Mouse (Mus musculus) intestine, embryonic 14.5 days (tissue): ENCODE results near the gene Tprgl. TPM values are rescaled to one million over a fixed set of nuclear protein-coding genes. Genes with fewer than 3 reads are reported as not detected.

Experiments used
- ATAC-seq: fragments of 200-750 bp; cut with Nextera tagmentation; replicated peaks from 2 replicates; pipeline ENCODE4 v1.8.0; 2017; ENCODE audit warnings: low read depth, moderate number of reproducible peaks, moderate TSS enrichment, moderate library complexity; ENCODE audit not compliant: low FRiP score, low TSS enrichment
- DNase-seq: peaks from one replicate; pipeline ENCODE4 v3.0.0-alpha.2; 2018; ENCODE audit warnings: low spot score
- H3K27ac ChIP-seq: fragments of 300-500 bp; sonication (generic); 2 replicates; pipeline ENCODE4 v1.5.1; 2014; ENCODE audit warnings: low read depth, mild to moderate bottlenecking, control low read depth
- H3K27me3 ChIP-seq: fragments of 300-500 bp; sonication (generic); replicated peaks from 2 replicates; pipeline ENCODE4 v1.6.1; 2014; ENCODE audit warnings: low read length, control low read depth; ENCODE audit not compliant: control insufficient read depth, insufficient read depth
- H3K36me3 ChIP-seq: fragments of 300-500 bp; sonication (generic); 2 replicates; pipeline ENCODE4 v1.6.1; 2014; ENCODE audit warnings: low read length, control low read depth; ENCODE audit not compliant: control insufficient read depth, insufficient read depth
- H3K4me1 ChIP-seq: fragments of 300-500 bp; sonication (generic); replicated peaks from 2 replicates; pipeline ENCODE4 v1.6.1; 2014; ENCODE audit warnings: low read length, control low read depth, mixed read lengths; ENCODE audit not compliant: control insufficient read depth, insufficient read depth
- H3K4me2 ChIP-seq: fragments of 300-500 bp; sonication (generic); 2 replicates; pipeline ENCODE4 v1.6.1; 2014; ENCODE audit warnings: low read length
- H3K4me3 ChIP-seq: fragments of 300-500 bp; sonication (generic); 2 replicates; pipeline ENCODE4 v1.5.1; 2014; ENCODE audit warnings: low read depth, low read length, control low read depth, mixed read lengths
- H3K9ac ChIP-seq: fragments of 300-500 bp; sonication (generic); 2 replicates; pipeline ENCODE4 v1.6.1; 2014; ENCODE audit warnings: mild to moderate bottlenecking, low read length
- H3K9me3 ChIP-seq: fragments of 300-500 bp; sonication (generic); 2 replicates; pipeline ENCODE4 v1.6.1; 2016; ENCODE audit warnings: low read length, control low read depth; ENCODE audit not compliant: control insufficient read depth
- WGBS: fragments of 180-500 bp; shearing (Covaris S2); extraction: QIAGEN DNeasy Blood & Tissue Kit; methylation state at CpG from one replicate; pipeline ENCODE4 v1.1.7; 2014; 5-methylcytosine and 5-hydroxymethylcytosine counted together
- polyA plus RNA-seq: library from polyadenylated mRNA; unstranded; fragments of >200 nt; fragmentation: Nextera tagmentation; extraction: Ambion mirVana; gene quantifications from 2 replicates; pipeline ENCODE4 v1.2.1, GENCODE M21; 2014

The Tprgl gene
- polyA plus RNA-seq, 1 experiment from 2014 or later, result 125 TPM

DNA sequence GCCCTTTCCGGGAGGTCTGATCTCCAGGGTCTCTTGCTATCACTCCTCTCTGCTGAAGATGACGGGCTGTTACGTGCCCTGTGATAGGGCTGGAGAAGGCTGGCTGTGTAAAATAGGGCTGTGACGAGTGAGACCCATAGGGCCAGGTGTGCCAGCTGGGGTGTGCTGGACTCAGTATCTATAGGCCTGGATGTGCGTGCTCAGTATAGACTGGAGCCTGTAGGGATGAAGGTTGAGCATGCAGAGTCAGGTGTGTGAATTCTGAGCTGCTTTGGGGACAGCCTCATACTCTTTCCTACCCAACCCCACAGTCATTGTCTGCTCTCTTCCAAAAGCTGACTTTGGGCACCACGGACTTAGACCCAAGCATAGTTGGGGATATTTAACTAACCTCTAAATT is 37.5 kb upstream of the Tprgl start:
- ATAC-seq, result no peak
- DNase-seq, result no peak
- H3K4me2 ChIP-seq, result no peak overlapping the region
- no peak overlapping the region for H3K27ac ChIP-seq
- peaks cover 7% of the 10 kb centered on the region; the same call in 1 of the 2 replicates for H3K9me3 ChIP-seq
- 77% methylated on average over 6 of the region's 6 CpGs for WGBS
- H3K36me3 ChIP-seq, result no peaks in the 10 kb centered on the region
- no peak overlapping the region for H3K4me3 ChIP-seq
- H3K4me1 ChIP-seq, result peaks cover 3% of the 10 kb centered on the region; the same call in 1 of the 2 replicates
- H3K9ac ChIP-seq, result no peak overlapping the region
- H3K27me3 ChIP-seq, result no peaks in the 10 kb centered on the region

DNA sequence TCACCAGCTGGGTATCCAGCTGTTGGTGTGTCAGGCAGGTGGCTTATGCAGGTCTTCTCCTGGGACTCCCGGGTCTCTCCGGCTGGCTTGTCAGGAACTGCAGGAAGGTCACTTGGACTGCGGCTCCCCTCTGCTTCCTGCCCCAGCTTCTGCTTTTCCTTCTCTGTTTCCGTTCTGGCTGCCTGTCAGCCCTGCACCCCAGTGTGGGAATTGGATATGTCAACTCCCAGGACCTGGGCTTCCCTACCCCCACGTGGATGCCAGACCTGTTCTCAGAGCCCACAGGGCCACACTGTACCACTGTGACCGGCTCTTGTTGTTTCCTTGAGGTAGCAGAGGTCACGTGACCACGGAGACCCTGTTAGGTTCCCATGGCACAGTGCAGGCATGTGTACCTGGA is 28.5 kb upstream of the Tprgl start:
- Histone ChIP-seq H3K9me3 (no peaks in the 10 kb centered on the region), H3K9ac (no peak overlapping the region), H3K27me3 (no peaks in the 10 kb centered on the region), H3K27ac (no peak overlapping the region), H3K4me2 (no peak overlapping the region), H3K36me3 (no peaks in the 10 kb centered on the region), H3K4me3 (no peak overlapping the region), H3K4me1 (no peaks in the 10 kb centered on the region)
- ATAC-seq (no peak), DNase-seq (no peak)
- WGBS, result 68% methylated on average over 8 of the region's 8 CpGs

DNA sequence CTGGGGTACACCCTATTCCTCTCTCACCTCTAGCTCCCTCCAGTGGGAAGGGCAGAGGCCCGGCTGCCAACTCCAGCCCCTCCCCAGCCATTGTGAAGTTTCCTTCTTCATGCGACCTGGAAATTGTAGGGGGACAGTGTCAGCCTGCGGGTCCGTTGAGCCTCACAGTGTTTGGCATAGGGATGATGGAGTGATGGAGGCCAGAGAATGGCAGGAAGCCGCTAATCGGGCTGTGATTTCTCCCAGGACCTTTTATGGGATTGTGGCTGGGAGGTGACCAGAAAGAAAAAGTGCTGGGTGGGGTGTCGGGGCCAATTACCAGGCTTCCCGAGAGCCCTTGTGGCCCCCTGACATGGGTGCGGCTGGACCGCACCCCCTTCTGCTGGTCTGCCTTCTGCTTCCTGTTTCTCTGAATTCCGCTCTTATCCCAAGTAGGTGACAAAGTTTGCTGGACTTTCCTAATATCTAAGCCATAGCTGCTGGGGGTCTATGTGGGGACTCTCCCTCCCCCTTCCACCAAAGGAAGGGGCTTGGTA is 25.6 kb upstream of the Tprgl start:
- no peak for DNase-seq
- ATAC-seq, result no peak
- no peak overlapping the region for H3K4me2 ChIP-seq

DNA sequence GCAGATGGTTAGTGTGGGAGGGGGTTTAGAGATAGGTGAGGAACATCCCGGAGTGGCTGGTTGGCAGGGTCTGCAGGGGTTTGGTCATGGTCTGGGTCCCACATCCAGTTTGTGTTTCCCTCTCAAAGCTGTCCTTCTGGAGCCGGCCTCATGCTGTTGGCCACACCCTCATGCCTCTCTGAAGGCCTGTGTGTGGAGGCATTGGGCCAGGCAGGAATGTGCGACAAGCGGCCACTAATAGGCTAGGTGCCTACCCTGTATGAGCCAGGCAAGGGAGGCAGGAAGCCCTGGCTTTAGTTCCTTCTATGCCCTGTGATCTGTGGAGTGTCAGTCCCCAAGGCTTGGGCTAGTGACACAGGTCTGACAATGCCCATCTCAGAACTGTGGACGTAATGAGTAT is 24.5 kb upstream of the Tprgl start:
- Histone ChIP-seq H3K4me3 (no peak overlapping the region), H3K36me3 (no peaks in the 10 kb centered on the region), H3K4me1 (no peaks in the 10 kb centered on the region), H3K9me3 (no peaks in the 10 kb centered on the region), H3K9ac (no peak overlapping the region), H3K27me3 (no peaks in the 10 kb centered on the region), H3K27ac (no peak overlapping the region), H3K4me2 (no peak overlapping the region)
- ATAC-seq (no peak), DNase-seq (no peak)
- 74% methylated on average over 5 of the region's 5 CpGs for WGBS

More for the DNA sequence above, 25.6 kb upstream of the Tprgl start:
- Histone ChIP-seq H3K4me1 (no peaks in the 10 kb centered on the region), H3K36me3 (no peaks in the 10 kb centered on the region), H3K4me3 (no peak overlapping the region), H3K27me3 (no peaks in the 10 kb centered on the region), H3K9ac (no peak overlapping the region), H3K9me3 (no peaks in the 10 kb centered on the region), H3K27ac (no peak overlapping the region)
- WGBS, result 47% methylated on average over 11 of the region's 11 CpGs

DNA sequence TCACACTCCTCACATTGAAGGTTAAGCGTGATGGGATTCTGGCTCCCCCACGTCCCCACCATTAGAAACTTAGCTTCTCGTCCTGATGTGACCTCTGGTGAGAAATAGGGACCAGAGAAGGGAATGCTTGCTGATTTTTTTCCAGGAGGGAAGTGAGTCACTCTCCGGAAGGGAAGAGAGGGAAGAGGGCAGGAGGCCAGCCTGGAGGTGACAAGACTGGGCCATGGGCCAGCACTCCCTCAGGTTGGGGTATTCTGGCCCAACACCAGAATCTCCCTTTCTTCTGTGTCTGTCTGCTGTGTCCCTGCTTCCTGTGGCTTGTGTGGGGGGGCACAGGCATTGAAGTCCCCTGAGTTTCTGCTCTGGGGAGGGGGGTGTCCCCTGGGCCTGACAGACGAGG is 23.1 kb upstream of the Tprgl start:
- Histone ChIP-seq H3K4me3 (no peak overlapping the region), H3K4me1 (no peaks in the 10 kb centered on the region), H3K4me2 (no peak overlapping the region), H3K27me3 (no peaks in the 10 kb centered on the region), H3K9ac (no peak overlapping the region), H3K36me3 (no peaks in the 10 kb centered on the region), H3K9me3 (no peaks in the 10 kb centered on the region), H3K27ac (no peak overlapping the region)
- WGBS, result 73% methylated on average over 5 of the region's 5 CpGs
- ATAC-seq (no peak), DNase-seq (no peak)

DNA sequence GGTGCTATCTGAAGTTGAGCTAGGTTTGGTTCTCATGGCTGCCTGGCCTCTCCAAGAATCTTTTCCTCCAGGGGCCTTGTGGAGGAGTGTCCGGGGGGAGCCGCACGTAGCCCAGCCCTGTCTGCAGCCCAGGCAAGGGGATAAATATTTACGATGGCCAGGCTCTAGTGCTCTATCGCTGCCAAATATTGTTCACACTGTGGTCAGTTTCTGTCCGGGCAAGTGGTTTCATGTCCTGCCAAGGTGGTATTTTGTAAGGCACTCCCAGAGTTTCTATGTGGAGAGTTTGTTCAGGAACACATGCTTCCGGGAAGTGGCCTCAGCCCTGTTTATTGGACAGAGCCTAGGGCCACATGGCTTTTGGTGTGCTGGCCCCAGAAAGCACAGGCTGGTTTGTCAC is 20.5 kb upstream of the Tprgl start:
- ATAC-seq (no peak), DNase-seq (no peak)
- no peaks in the 10 kb centered on the region for H3K9me3 ChIP-seq
- no peak overlapping the region for H3K27ac ChIP-seq
- no peak overlapping the region for H3K9ac ChIP-seq
- no peak overlapping the region for H3K4me3 ChIP-seq
- WGBS, result 48% methylated on average over 7 of the region's 7 CpGs
- H3K27me3 ChIP-seq, result no peaks in the 10 kb centered on the region
- no peak overlapping the region for H3K4me2 ChIP-seq
- H3K36me3 ChIP-seq, result no peaks in the 10 kb centered on the region
- H3K4me1 ChIP-seq, result no peaks in the 10 kb centered on the region

DNA sequence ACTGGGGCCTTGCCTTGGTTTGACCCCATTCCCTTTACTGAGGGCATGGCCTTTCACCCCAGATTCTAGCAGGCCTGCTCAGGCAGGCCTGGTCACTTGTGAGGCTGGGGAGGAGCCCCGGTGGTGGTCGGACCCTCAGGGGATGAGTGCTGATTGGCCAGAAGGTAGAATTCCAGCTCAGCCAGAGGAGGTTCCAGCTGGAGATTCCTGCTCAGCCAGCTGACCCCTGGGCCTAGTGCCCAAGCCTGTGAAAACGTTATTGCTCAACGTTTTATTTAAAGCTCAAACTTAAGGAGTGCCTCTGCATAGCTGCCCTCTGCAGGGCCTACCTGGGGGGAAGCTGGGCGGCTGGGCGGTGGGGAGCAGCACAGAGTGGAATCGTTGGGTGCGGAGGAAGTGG is 16.8 kb upstream of the Tprgl start:
- Histone ChIP-seq H3K9ac (no peak overlapping the region), H3K36me3 (no peaks in the 10 kb centered on the region), H3K27ac (no peak overlapping the region), H3K27me3 (peaks cover 12% of the 10 kb centered on the region), H3K4me1 (no peaks in the 10 kb centered on the region), H3K4me3 (no peak overlapping the region), H3K4me2 (no peak overlapping the region), H3K9me3 (no peaks in the 10 kb centered on the region)
- no peak for DNase-seq
- WGBS, result 50% methylated on average over 8 of the region's 8 CpGs
- ATAC-seq, result no peak

DNA sequence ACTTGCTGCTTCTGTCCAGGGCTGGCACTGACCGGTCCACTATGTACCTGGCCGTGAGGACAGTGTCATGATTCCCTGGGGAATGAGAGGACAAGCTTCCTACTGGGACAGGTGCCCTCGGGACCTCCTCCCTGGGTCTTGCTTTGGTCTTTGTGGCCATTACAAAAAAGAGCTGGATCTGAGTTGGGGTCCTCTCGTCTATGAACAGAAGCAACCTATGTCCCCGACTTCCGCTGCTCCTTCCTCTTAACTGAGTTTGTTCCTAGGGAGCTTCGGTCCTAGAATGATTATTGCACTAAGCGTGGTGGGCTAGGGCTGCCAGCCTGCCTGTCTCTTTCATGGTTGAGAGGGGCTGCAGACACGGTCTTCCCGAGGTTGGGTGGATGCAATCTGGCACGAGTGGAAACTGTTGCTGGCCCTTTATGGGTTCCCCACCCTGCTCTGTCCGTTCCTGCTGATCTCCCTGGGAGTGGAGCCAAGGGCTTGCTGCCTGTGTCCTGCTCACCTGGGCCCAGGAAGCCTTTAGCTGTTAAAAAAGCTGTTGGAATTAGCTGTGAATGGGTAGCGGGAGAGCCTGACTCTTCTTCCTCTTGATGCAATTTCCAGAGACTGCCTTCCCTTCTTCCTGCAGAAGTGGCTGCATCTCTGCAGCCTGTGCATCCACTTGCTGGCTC is 11.6 kb upstream of the Tprgl start:
- WGBS, result 45% methylated on average over 13 of the region's 13 CpGs
- Histone ChIP-seq H3K9me3 (no peaks in the 10 kb centered on the region), H3K4me2 (peak overlapping the region; percentile 97), H3K27ac (no peak overlapping the region), H3K27me3 (peaks cover 52% of the 10 kb centered on the region), H3K4me3 (peak overlapping the region; percentile 53), H3K4me1 (peaks cover 6% of the 10 kb centered on the region; the same call in 1 of the 2 replicates), H3K9ac (no peak overlapping the region), H3K36me3 (no peaks in the 10 kb centered on the region)
- DNase-seq, result no peak
- no peak for ATAC-seq
